Mouse (Mus musculus) kidney, adult 2 months (tissue): Measurements from ENCODE around the gene Pfkm.

Experiments
- CTCF ChIP-seq: fragments of 200-500 bp; conservative IDR thresholded peaks from 2 replicates; pipeline ENCODE4 v1.5.1; 2011; ENCODE audit warnings: low read depth, mild to moderate bottlenecking, control low read depth, low read length, moderate library complexity, mixed read lengths; ENCODE audit not compliant: insufficient read depth, insufficient read length
- POLR2A ChIP-seq: fragments of 200-500 bp; IDR thresholded peaks from one replicate; pipeline ENCODE4 v1.6.1; 2011; ENCODE audit warnings: low read depth, low read length, control low read depth

- TF ChIP-seq CTCF = no peak
- no peak for TF ChIP-seq POLR2A
Observed at GRCm38 (mm10) chr15:98044387-98044786, 48.0 kb upstream of the Pfkm start.
